Mouse (Mus musculus) liver, embryonic 16.5 days (tissue): Measurements from ENCODE around the gene Exoc3l2. TPM values are rescaled to one million over a fixed set of nuclear protein-coding genes. Genes with fewer than 3 reads are reported as not detected.

Source experiments
- ATAC-seq: fragments of 200-750 bp; cut with Nextera tagmentation; 2 replicates; pipeline ENCODE4 v1.8.0; 2017; ENCODE audit warnings: low read depth, mild to moderate bottlenecking, moderate number of reproducible peaks, moderate library complexity
- H3K27ac ChIP-seq: fragments of 300-500 bp; sonication (generic); 2 replicates; pipeline ENCODE4 v1.5.1; 2014; ENCODE audit warnings: mild to moderate bottlenecking, low read length
- H3K27me3 ChIP-seq: fragments of 300-500 bp; sonication (generic); 2 replicates; pipeline ENCODE4 v1.6.1; 2014; ENCODE audit warnings: low read depth, low read length, mixed read lengths; ENCODE audit not compliant: control insufficient read depth, insufficient read depth
- H3K36me3 ChIP-seq: fragments of 300-500 bp; sonication (generic); 2 replicates; pipeline ENCODE4 v1.6.1; 2014; ENCODE audit warnings: mild to moderate bottlenecking; ENCODE audit not compliant: control insufficient read depth, insufficient read depth
- H3K4me1 ChIP-seq: fragments of 300-500 bp; sonication (generic); 2 replicates; pipeline ENCODE4 v1.6.1; 2014; ENCODE audit warnings: low read depth, low read length, mixed read lengths; ENCODE audit not compliant: control insufficient read depth
- H3K4me2 ChIP-seq: fragments of 300-500 bp; sonication (generic); 2 replicates; pipeline ENCODE4 v1.6.1; 2014; ENCODE audit warnings: low read depth, low read length, mixed read lengths
- H3K4me3 ChIP-seq: fragments of 300-500 bp; sonication (generic); 2 replicates; pipeline ENCODE4 v1.5.1; 2014; ENCODE audit warnings: low read depth, mild to moderate bottlenecking, low read length
- H3K9ac ChIP-seq: fragments of 300-500 bp; sonication (generic); 2 replicates; pipeline ENCODE4 v1.6.1; 2014; ENCODE audit warnings: low read depth, low read length
- H3K9me3 ChIP-seq: fragments of 300-500 bp; sonication (generic); replicated peaks from 2 replicates; pipeline ENCODE4 v1.6.1; 2016; ENCODE audit warnings: low read length; ENCODE audit not compliant: control insufficient read depth
- WGBS: fragments of 180-500 bp; shearing (Covaris S2); extraction: QIAGEN DNeasy Blood & Tissue Kit; methylation state at CpG from one replicate; pipeline ENCODE4 v1.1.7; 2014; ENCODE audit not compliant: insufficient replicate concordance; 5-methylcytosine and 5-hydroxymethylcytosine counted together
- polyA plus RNA-seq: library from polyadenylated mRNA; unstranded; fragments of >200 nt; fragmentation: Nextera tagmentation; extraction: Ambion mirVana; gene quantifications from 2 replicates; pipeline ENCODE4 v1.2.1, GENCODE M21; 2015

The Exoc3l2 gene
- polyA plus RNA-seq, 1 experiment from 2014 or later = 0.54 TPM

- H3K9me3 ChIP-seq = no peaks in the 10 kb centered on the region
- H3K36me3 ChIP-seq = no peaks in the 10 kb centered on the region
- no peak for ATAC-seq
- H3K4me2 ChIP-seq = no peak overlapping the region
- 69% methylated on average over 23 of the region's 23 CpGs for WGBS
- no peak overlapping the region for H3K9ac ChIP-seq
- H3K27me3 ChIP-seq = peaks cover 28% of the 10 kb centered on the region
- H3K4me3 ChIP-seq = no peak overlapping the region
- no peak overlapping the region for H3K27ac ChIP-seq
- peaks cover 3% of the 10 kb centered on the region; the same call in 1 of the 2 replicates for H3K4me1 ChIP-seq
Measured at GRCm38 (mm10) chr7:19469404-19469803, 6.3 kb downstream of the Exoc3l2 start.

GRCm38 (mm10) chr7:19470308-19470707, 7.2 kb downstream of the Exoc3l2 start:
- Histone ChIP-seq H3K9ac (no peak overlapping the region), H3K36me3 (no peaks in the 10 kb centered on the region), H3K27me3 (peaks cover 32% of the 10 kb centered on the region), H3K9me3 (no peaks in the 10 kb centered on the region), H3K4me2 (no peak overlapping the region), H3K4me1 (peaks cover 3% of the 10 kb centered on the region; the same call in 1 of the 2 replicates), H3K4me3 (no peak overlapping the region), H3K27ac (no peak overlapping the region)
- ATAC-seq = no peak
- WGBS = 47% methylated on average over 14 of the region's 14 CpGs

DNA sequence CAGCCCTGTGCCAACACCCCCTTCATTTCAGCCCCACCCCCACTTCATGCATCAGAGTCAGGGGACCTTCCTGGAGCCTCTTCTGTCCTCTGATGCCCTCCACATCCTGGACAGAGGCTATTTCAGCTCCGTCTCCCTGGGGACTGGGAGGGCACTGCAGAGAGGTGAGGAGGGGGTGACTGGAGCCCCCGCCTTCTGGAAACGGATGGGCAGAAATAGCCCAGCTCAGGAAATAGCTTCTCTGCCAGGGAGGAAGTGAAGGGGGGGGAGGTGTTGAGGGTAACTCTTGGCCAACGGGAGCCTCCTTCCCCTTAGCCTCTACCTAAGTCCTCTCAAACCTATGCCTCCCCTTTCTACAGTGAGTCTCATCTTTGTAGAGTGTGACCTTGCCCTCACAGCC, 9.3 kb downstream of the Exoc3l2 start:
- H3K27ac ChIP-seq = no peak overlapping the region; the same call in 1 of the 2 replicates
- WGBS = 15% methylated on average over 4 of the region's 4 CpGs
- peak; percentile 36; the same call in 1 of the 2 replicates for ATAC-seq

GRCm38 (mm10) chr7:19473875-19474443, 10.8 kb downstream of the Exoc3l2 start:
- H3K4me2 ChIP-seq = peak overlapping the region; percentile 62
- H3K36me3 ChIP-seq = no peaks in the 10 kb centered on the region
- H3K9me3 ChIP-seq = no peaks in the 10 kb centered on the region
- peaks cover 35% of the 10 kb centered on the region for H3K27me3 ChIP-seq
- peaks cover 3% of the 10 kb centered on the region; the same call in 1 of the 2 replicates for H3K4me1 ChIP-seq
- peak; percentile 52 for ATAC-seq
- no peak overlapping the region for H3K27ac ChIP-seq
- under 1% methylated on average over 63 of the region's 89 CpGs for WGBS
- H3K4me3 ChIP-seq = peak overlapping the region; percentile 50
- peak overlapping the region; percentile 2; the same call in 1 of the 2 replicates for H3K9ac ChIP-seq

More for the DNA sequence above, 9.3 kb downstream of the Exoc3l2 start:
- H3K36me3 ChIP-seq = no peaks in the 10 kb centered on the region
- H3K27me3 ChIP-seq = peaks cover 33% of the 10 kb centered on the region
- no peak overlapping the region for H3K4me3 ChIP-seq
- H3K4me2 ChIP-seq = no peak overlapping the region
- H3K9ac ChIP-seq = no peak overlapping the region
- H3K4me1 ChIP-seq = peaks cover 3% of the 10 kb centered on the region; the same call in 1 of the 2 replicates
- H3K9me3 ChIP-seq = no peaks in the 10 kb centered on the region

- Histone ChIP-seq H3K4me2 (no peak overlapping the region), H3K9me3 (no peaks in the 10 kb centered on the region), H3K27me3 (peaks cover 32% of the 10 kb centered on the region), H3K4me3 (no peak overlapping the region), H3K36me3 (no peaks in the 10 kb centered on the region), H3K9ac (no peak overlapping the region), H3K4me1 (peaks cover 3% of the 10 kb centered on the region; the same call in 1 of the 2 replicates), H3K27ac (no peak overlapping the region)
- WGBS = 34% methylated on average over 2 of the region's 2 CpGs
- no peak for ATAC-seq
Measured at GRCm38 (mm10) chr7:19477084-19477483, 14.0 kb downstream of the Exoc3l2 start.

- peaks cover 27% of the 10 kb centered on the region for H3K27me3 ChIP-seq
- no peak overlapping the region for H3K4me2 ChIP-seq
- peaks cover 3% of the 10 kb centered on the region; the same call in 1 of the 2 replicates for H3K4me1 ChIP-seq
- ATAC-seq = no peak
- H3K9me3 ChIP-seq = no peaks in the 10 kb centered on the region
- H3K36me3 ChIP-seq = no peaks in the 10 kb centered on the region
- H3K9ac ChIP-seq = no peak overlapping the region
- no peak overlapping the region for H3K27ac ChIP-seq
- 27% methylated on average over 14 of the region's 14 CpGs for WGBS
- H3K4me3 ChIP-seq = no peak overlapping the region
Measured at GRCm38 (mm10) chr7:19477624-19478384, 14.7 kb downstream of the Exoc3l2 start.

DNA sequence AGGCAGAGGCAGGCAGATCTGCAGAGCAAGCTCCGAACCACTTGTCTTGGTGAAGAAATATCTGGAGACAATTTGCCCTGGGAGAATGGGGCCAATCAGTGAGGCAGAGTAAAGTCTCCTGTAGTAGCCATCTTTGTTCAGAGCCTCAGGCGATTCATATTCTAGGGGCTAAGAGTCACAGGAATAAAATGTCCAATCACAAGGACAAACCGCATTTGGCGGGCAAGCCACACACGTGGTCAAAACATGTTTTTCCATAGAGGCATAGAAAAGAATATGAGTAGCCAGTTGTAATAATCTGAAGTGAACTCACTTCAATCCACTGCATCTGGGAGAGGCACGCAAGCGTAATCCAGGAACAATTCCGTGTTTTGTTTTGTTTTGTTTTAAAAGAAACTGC, 20.1 kb downstream of the Exoc3l2 start:
- Histone ChIP-seq H3K27ac (no peak overlapping the region), H3K27me3 (no peaks in the 10 kb centered on the region), H3K36me3 (no peaks in the 10 kb centered on the region), H3K4me3 (no peak overlapping the region), H3K9ac (no peak overlapping the region), H3K4me2 (no peak overlapping the region), H3K9me3 (no peaks in the 10 kb centered on the region), H3K4me1 (no peaks in the 10 kb centered on the region)
- 75% methylated on average over 8 of the region's 8 CpGs for WGBS
- no peak for ATAC-seq

DNA sequence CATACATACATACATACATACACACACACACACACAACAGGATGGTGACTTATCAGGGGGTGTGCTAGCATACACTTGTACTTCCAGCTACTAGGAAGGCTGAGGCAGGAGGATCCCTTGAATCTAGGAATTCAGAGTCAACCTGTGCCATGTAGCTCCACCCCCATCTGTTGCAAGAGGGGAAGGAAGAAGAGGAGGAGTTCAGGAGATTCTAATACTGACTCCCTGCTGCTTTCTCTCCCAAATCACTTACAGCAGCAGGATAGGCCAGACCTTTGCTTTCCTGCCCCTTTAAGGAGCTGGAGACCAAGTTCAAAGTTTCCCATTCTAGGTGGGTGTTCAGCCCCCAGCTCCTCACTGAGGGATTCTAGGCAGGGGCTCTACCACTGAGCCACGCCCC, 22.4 kb downstream of the Exoc3l2 start:
- ATAC-seq = no peak
- WGBS = 56% methylated on average over 1 of the region's 1 CpGs

GRCm38 (mm10) chr7:19486549-19486948, 23.4 kb downstream of the Exoc3l2 start:
- Histone ChIP-seq H3K9me3 (no peaks in the 10 kb centered on the region), H3K27ac (no peak overlapping the region), H3K27me3 (peaks cover 12% of the 10 kb centered on the region), H3K9ac (no peak overlapping the region), H3K4me1 (no peaks in the 10 kb centered on the region; the same call in 1 of the 2 replicates), H3K4me3 (no peak overlapping the region), H3K36me3 (no peaks in the 10 kb centered on the region), H3K4me2 (no peak overlapping the region)
- no peak for ATAC-seq
- WGBS = 35% methylated on average over 7 of the region's 7 CpGs

More for the DNA sequence above, 22.4 kb downstream of the Exoc3l2 start:
- Histone ChIP-seq H3K27me3 (peaks cover 8% of the 10 kb centered on the region), H3K4me1 (no peaks in the 10 kb centered on the region), H3K36me3 (no peaks in the 10 kb centered on the region), H3K4me3 (no peak overlapping the region), H3K27ac (no peak overlapping the region), H3K9me3 (no peaks in the 10 kb centered on the region), H3K4me2 (no peak overlapping the region), H3K9ac (no peak overlapping the region)
